Mouse (Mus musculus): ENCODE results near the gene Prss57. TPM values are rescaled to one million over a fixed set of nuclear protein-coding genes. Genes with fewer than 3 reads are reported as not detected.

The Prss57 gene
- polyA plus RNA-seq, 1 experiment from 2014 or later = 0.09 TPM

GRCm38 (mm10) chr10:79792339-79793040 is 1.7 kb upstream of the Prss57 start:
- Histone ChIP-seq H3K4me2 (no peak overlapping the region), H3K9me3 (no peaks in the 10 kb centered on the region), H3K27ac (no peak overlapping the region), H3K36me3 (replicated peaks) (no peaks in the 10 kb centered on the region; the same call in 1 of the 2 replicates), H3K4me1 (peaks cover 32% of the 10 kb centered on the region), H3K9ac (no peak overlapping the region), H3K27me3 (0 out of 2 replicates have a peak, but pooled peaks cover 4% of the 10 kb centered on the region), H3K4me3 (replicated peaks) (no peak overlapping the region; the same call in 1 of the 2 replicates)
- WGBS = 86% methylated on average over 5 of the region's 5 CpGs
- ATAC-seq (ENCODE audit: low FRiP score) = no peak

- WGBS = 74% methylated on average over 2 of the region's 2 CpGs
- Histone ChIP-seq H3K4me2 (no peak overlapping the region), H3K36me3 (replicated peaks) (no peaks in the 10 kb centered on the region), H3K27me3 (peaks cover 11% of the 10 kb centered on the region), H3K4me1 (peaks cover 11% of the 10 kb centered on the region), H3K9ac (no peak overlapping the region), H3K4me3 (replicated peaks) (no peak overlapping the region), H3K9me3 (no peaks in the 10 kb centered on the region), H3K27ac (no peak overlapping the region)
- ATAC-seq (ENCODE audit: low FRiP score) = no peak
These were observed 1.2 kb downstream of the Prss57 start for GRCm38 (mm10) chr10:79789581-79789980.

DNA sequence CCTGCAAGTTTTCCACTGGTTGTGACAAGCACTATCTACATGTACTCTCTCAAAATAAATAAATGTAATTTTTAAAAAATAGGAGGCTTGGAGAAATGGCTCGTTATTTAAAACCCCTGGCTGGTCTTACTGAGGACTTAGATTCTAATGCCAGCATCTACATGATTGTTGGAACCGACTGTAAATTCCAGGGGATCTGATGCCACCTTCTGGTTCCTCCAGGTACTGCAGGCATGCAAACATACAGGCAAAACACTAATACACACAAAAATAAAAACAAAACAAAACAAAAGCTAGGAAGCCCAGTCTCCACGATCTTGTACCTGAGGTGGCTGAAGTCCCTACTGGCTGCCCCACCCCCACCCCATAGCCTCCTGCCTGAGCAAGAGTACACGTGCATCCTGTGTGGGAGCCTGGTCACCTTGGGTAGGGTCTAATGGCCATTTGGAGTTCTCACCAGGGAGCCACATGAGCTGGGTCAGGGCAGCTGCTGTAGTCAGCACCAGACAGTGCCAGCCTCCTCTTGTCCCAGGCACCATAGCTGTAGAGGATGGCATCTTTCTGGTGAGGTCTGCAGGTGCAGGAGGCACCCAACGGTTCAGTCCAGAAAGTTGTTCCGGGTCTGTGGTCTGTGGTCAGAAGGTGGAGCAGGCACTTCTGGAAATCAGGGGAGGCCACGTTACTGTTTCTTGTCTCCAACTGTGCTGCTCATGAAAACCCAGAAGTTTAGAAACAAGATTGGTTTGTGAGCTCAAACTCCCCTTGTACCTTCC is 2.2 kb downstream of the Prss57 start:
- H3K9me3 ChIP-seq = no peaks in the 10 kb centered on the region
- no peak overlapping the region for H3K9ac ChIP-seq
- no peak for ATAC-seq (ENCODE audit: low FRiP score)
- H3K4me3 ChIP-seq (replicated peaks) = no peak overlapping the region
- H3K27ac ChIP-seq = no peak overlapping the region
- H3K27me3 ChIP-seq = peaks cover 16% of the 10 kb centered on the region
- WGBS = 37% methylated on average over 7 of the region's 7 CpGs
- 0 out of 2 replicates have a peak, but pooled peaks cover 4% of the 10 kb centered on the region for H3K4me1 ChIP-seq
- no peak overlapping the region for H3K4me2 ChIP-seq
- H3K36me3 ChIP-seq (replicated peaks) = no peaks in the 10 kb centered on the region

DNA sequence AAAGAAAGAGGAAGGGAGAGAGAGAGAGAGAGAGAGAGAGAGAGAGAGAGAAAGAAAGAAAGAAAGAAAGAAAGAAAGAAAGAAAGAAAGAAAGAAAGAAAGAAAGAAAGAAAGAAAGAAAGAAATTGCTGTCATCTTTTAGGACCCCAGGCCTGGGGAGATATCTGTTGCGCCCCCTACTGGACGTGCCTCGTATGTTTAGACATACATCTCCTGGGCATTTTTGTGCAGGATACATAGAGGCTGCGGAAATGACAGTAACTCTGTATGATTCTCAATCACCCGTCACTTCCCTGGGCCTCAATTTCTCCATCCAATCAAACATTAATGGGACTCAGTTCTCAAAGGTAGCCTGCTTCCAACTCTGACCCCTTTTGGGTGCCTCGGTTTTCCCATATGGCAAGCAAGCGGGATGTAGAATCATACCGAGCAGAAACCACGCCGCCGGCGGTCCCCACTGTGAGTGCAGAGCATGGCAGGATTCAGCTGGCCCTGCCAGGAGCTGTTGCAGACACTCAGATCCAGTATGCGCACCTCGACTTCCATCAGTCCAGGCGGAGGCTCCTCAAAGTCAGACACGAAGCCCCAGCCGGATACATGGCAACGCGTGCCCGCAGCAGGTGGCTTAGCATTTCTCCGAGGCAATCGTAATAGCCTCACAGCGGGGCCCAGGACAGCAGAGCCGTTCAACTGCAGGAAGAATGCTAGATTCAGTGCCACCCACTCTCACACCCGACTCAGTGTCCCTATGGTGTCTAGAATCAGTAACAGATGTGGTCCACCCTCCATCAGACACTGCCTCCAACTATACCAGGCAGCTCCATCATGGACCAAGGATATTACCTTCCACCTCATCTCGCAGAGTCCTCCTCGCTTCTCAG is 6.6 kb downstream of the Prss57 start:
- WGBS = 36% methylated on average over 27 of the region's 27 CpGs

DNA sequence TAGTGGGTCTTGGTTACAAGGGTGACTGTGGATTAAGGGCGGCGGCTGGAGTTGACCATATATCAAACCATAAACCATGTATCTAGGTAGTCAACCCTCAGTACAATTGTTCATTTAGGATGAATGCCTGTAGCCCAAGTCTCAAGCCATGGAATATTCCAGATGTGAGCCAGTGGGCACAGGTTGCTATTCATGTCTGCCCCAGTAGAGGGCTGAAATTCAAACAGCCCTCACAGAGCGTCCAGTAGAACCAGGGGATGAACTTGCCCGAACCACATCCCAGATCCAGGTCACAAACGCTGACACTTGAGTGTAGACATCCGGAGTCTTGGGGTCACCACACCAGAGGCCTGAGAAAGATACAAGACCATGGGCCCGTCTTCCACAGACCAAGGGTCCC is 7.7 kb downstream of the Prss57 start:
- no peaks in the 10 kb centered on the region for H3K9me3 ChIP-seq
- H3K9ac ChIP-seq = no peak overlapping the region
- no peak overlapping the region for H3K4me2 ChIP-seq
- 66% methylated on average over 7 of the region's 7 CpGs for WGBS
- H3K4me3 ChIP-seq (replicated peaks) = no peak overlapping the region
- no peak overlapping the region for H3K27ac ChIP-seq
- no peak for ATAC-seq (ENCODE audit: low FRiP score)
- H3K27me3 ChIP-seq = peaks cover 67% of the 10 kb centered on the region
- no peaks in the 10 kb centered on the region for H3K36me3 ChIP-seq (replicated peaks)
- peaks cover 18% of the 10 kb centered on the region for H3K4me1 ChIP-seq

More for the DNA sequence above, 6.6 kb downstream of the Prss57 start:
- no peaks in the 10 kb centered on the region for H3K36me3 ChIP-seq (replicated peaks)
- H3K27me3 ChIP-seq = peaks cover 59% of the 10 kb centered on the region
- no peak overlapping the region for H3K27ac ChIP-seq
- ATAC-seq (ENCODE audit: low FRiP score) = no peak
- H3K4me1 ChIP-seq = peaks cover 16% of the 10 kb centered on the region
- H3K4me2 ChIP-seq = no peak overlapping the region
- H3K9ac ChIP-seq = no peak overlapping the region
- H3K9me3 ChIP-seq = no peaks in the 10 kb centered on the region
- no peak overlapping the region for H3K4me3 ChIP-seq (replicated peaks)

DNA sequence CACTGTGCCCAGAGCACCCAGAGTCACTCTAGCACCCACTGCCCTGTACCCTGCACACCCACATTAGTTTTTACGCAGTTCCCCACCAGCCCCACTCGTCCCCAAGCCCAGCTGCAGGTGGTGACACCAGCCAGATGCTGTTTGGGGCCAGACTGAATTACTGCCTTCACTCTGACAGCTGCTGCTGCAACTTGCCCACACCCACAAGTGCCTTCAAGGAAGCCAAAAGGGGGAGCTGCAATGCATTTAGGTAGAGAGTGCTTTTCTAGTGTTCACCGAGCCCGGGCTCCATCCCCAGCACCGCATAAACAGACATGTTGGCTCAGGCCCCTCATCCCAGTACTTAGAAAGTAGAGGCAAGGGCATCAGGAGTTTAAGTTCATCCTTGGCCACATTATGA is 8.8 kb downstream of the Prss57 start:
- no peak for ATAC-seq (ENCODE audit: low FRiP score)
- Histone ChIP-seq H3K9ac (no peak overlapping the region), H3K9me3 (no peaks in the 10 kb centered on the region), H3K27me3 (peaks cover 78% of the 10 kb centered on the region), H3K4me1 (peaks cover 28% of the 10 kb centered on the region), H3K36me3 (replicated peaks) (no peaks in the 10 kb centered on the region), H3K27ac (no peak overlapping the region), H3K4me3 (replicated peaks) (no peak overlapping the region), H3K4me2 (no peak overlapping the region)
- WGBS = 51% methylated on average over 5 of the region's 5 CpGs

DNA sequence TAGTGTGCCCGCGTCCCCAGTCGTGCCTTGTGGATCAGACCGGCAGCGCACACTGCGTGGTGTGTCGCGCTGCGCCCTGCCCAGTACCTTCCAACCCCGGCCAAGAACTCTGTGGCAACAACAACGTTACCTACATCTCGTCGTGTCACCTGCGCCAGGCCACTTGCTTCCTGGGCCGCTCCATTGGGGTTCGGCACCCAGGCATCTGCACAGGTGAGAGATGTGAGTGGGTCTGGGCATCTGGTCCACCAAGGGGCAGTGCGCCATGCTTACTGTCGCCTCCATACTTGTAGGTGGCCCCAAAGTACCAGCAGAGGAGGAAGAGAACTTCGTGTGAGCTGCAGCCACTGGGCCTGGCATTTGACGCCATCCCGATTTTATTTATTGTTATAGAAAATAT is 9.6 kb downstream of the Prss57 start:
- H3K27ac ChIP-seq = no peak overlapping the region
- peak overlapping the region; percentile 64 for H3K4me2 ChIP-seq
- H3K9me3 ChIP-seq = no peaks in the 10 kb centered on the region
- 26% methylated on average over 21 of the region's 21 CpGs for WGBS
- no peak for ATAC-seq (ENCODE audit: low FRiP score)
- H3K4me3 ChIP-seq (replicated peaks) = peak overlapping the region; percentile 38
- H3K9ac ChIP-seq = no peak overlapping the region
- no peaks in the 10 kb centered on the region for H3K36me3 ChIP-seq (replicated peaks)
- peaks cover 86% of the 10 kb centered on the region for H3K27me3 ChIP-seq
- H3K4me1 ChIP-seq = peaks cover 29% of the 10 kb centered on the region

DNA sequence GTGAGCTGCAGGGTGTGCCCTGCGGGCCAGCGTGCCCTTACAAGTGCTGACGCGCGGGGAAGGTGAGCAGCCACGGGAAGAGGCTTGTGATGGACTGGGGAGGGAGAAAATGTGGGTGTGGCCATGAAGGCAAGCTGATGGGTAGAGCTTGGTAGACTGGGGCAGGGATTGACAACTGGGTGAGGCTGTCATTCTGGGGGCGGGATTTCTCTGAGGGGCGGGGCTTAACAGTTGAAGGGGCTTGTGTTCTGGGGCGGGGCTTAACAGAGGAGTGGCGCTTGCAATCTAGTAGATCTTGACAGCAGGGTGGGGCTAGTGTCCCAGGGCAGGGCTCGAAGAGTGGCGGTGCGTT is 10.1 kb downstream of the Prss57 start:
- Histone ChIP-seq H3K9me3 (no peaks in the 10 kb centered on the region), H3K4me1 (peaks cover 29% of the 10 kb centered on the region), H3K36me3 (replicated peaks) (no peaks in the 10 kb centered on the region), H3K9ac (no peak overlapping the region), H3K4me3 (replicated peaks) (peak overlapping the region; percentile 38), H3K4me2 (peak overlapping the region; percentile 64), H3K27ac (no peak overlapping the region), H3K27me3 (peaks cover 89% of the 10 kb centered on the region)
- no peak for ATAC-seq (ENCODE audit: low FRiP score)
- under 1% methylated on average over 13 of the region's 13 CpGs for WGBS

- H3K4me2 ChIP-seq = peak overlapping the region; percentile 64
- peaks cover 86% of the 10 kb centered on the region for H3K27me3 ChIP-seq
- H3K9me3 ChIP-seq = no peaks in the 10 kb centered on the region
- 2% methylated on average over 55 of the region's 55 CpGs for WGBS
- H3K4me3 ChIP-seq (replicated peaks) = peak overlapping the region; percentile 38
- H3K27ac ChIP-seq = no peak overlapping the region
- peak; percentile 88 for ATAC-seq (ENCODE audit: low FRiP score)
- peaks cover 29% of the 10 kb centered on the region for H3K4me1 ChIP-seq
- no peaks in the 10 kb centered on the region for H3K36me3 ChIP-seq (replicated peaks)
- no peak overlapping the region for H3K9ac ChIP-seq
These were observed 10.7 kb downstream of the Prss57 start for GRCm38 (mm10) chr10:79779784-79780663.

GRCm38 (mm10) chr10:79779193-79779592 is 11.6 kb downstream of the Prss57 start:
- no peaks in the 10 kb centered on the region for H3K36me3 ChIP-seq (replicated peaks)
- peaks cover 79% of the 10 kb centered on the region for H3K27me3 ChIP-seq
- H3K4me2 ChIP-seq = no peak overlapping the region; the same call in 1 of the 2 replicates
- H3K4me1 ChIP-seq = peaks cover 29% of the 10 kb centered on the region
- H3K9ac ChIP-seq = no peak overlapping the region
- no peak for ATAC-seq (ENCODE audit: low FRiP score)
- H3K4me3 ChIP-seq (replicated peaks) = no peak overlapping the region
- H3K27ac ChIP-seq = no peak overlapping the region
- no peaks in the 10 kb centered on the region for H3K9me3 ChIP-seq
- 19% methylated on average over 2 of the region's 2 CpGs for WGBS

DNA sequence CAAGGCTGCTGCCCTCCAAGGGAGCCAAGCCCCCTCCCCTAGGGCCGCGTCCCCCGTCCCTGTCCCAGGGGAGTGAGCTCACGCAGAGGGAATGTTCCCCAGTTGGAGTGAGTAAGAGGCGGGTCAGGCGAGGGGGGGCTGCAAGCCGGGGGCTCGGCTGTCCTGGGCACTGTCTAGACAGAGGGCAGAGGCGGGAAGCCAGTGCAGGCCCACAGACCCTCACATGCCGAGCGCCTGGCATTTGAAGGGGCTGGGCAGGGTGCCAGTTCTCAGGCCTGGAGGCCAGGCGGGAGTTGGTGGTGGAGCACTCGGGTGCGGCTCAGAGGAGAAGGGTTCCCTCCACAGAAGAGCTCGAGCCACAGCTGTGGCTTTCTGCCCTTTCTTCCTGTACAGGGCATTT is 12.8 kb downstream of the Prss57 start:
- H3K4me1 ChIP-seq = peaks cover 29% of the 10 kb centered on the region
- WGBS = 11% methylated on average over 15 of the region's 15 CpGs
- H3K27ac ChIP-seq = no peak overlapping the region
- H3K9ac ChIP-seq = no peak overlapping the region
- H3K27me3 ChIP-seq = peaks cover 71% of the 10 kb centered on the region
- no peaks in the 10 kb centered on the region for H3K9me3 ChIP-seq
- no peaks in the 10 kb centered on the region for H3K36me3 ChIP-seq (replicated peaks)
- H3K4me3 ChIP-seq (replicated peaks) = 0 out of 2 replicates have a peak overlapping the region, but pooled peaks have one; percentile 8
- no peak for ATAC-seq (ENCODE audit: low FRiP score)
- H3K4me2 ChIP-seq = no peak overlapping the region
